Mouse (Mus musculus): ENCODE measurements at regions not wholly inside any gene's neighbourhood (a gene's known extent, or its start where the extent isn't known, plus 50 kb on each side); places are given as distances from the start of the nearest gene placed in this dataset.
"Not testable (repeated sequence)": the region's sequence is repeated elsewhere in the genome, so short reads cannot be mapped to it uniquely, and the experiment has no call there.

DNA sequence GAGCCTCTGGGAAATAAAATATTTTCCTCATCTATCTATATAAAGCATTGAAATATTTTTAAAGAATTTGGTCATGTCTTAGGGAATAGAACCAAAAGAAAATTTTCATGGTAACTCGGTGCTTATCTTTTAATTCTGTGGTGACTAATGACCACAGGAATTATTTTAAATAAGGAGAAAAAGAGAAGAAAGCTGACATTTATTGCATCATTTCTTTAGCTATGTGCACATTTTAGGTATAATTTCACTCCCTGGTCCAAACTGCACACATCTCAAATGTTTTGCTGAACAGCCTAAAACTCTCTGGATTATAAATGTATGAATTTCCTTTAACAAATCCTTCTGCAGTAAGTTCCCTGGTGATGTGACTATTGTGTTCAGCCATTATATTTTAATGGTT, 237.7 kb downstream of the Htr7 start:
- 91% methylated on average over 1 of the region's 1 CpGs for WGBS
- no peak for ATAC-seq (ENCODE audit: low FRiP score)
- no peaks in the 10 kb centered on the region for H3K9me3 ChIP-seq (ENCODE audit: control insufficient read depth, low read length)

DNA sequence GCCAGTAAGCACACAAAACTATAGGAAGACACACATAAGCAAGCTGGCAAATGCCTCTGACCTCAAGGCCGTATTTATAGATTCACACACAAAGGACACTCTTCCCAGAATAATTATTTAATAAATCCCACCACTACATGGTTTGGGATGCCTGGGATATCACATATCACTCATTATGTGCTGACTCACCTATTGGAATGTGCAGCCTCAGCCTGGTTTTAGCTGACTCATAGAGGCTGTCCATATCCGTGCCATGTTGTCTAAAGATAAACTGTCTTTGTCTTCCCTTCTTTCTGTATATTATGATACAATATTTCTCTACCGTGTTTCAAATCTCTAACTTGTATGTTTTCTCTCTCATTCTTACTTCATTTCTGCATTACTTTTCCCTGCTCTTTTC, 262.6 kb downstream of the Htr7 start:
- Histone ChIP-seq H3K9ac (no peak overlapping the region), H3K27ac (no peak overlapping the region), H3K27me3 (ENCODE audit: control insufficient read depth, insufficient read depth, low read length) (no peaks in the 10 kb centered on the region), H3K4me2 (replicated peaks) (no peak overlapping the region), H3K4me3 (replicated peaks; ENCODE audit: low read length) (no peak overlapping the region), H3K9me3 (ENCODE audit: control insufficient read depth, low read length) (no peaks in the 10 kb centered on the region), H3K4me1 (replicated peaks; ENCODE audit: control insufficient read depth, insufficient read depth, low read length) (no peaks in the 10 kb centered on the region), H3K36me3 (replicated peaks; ENCODE audit: control insufficient read depth, insufficient read depth) (no peaks in the 10 kb centered on the region)
- DNase-seq (ENCODE audit: low spot score), result no peak
- ATAC-seq (ENCODE audit: low FRiP score), result no peak
- 85% methylated on average over 3 of the region's 3 CpGs for WGBS

More for the DNA sequence above, 237.7 kb downstream of the Htr7 start:
- Histone ChIP-seq H3K4me2 (replicated peaks) (no peak overlapping the region), H3K36me3 (replicated peaks; ENCODE audit: control insufficient read depth, insufficient read depth) (no peaks in the 10 kb centered on the region), H3K4me3 (replicated peaks; ENCODE audit: low read length) (no peak overlapping the region), H3K4me1 (replicated peaks; ENCODE audit: control insufficient read depth, insufficient read depth, low read length) (no peaks in the 10 kb centered on the region), H3K27me3 (ENCODE audit: control insufficient read depth, insufficient read depth, low read length) (no peaks in the 10 kb centered on the region), H3K27ac (no peak overlapping the region), H3K9ac (no peak overlapping the region)
- DNase-seq (ENCODE audit: low spot score), result no peak

DNA sequence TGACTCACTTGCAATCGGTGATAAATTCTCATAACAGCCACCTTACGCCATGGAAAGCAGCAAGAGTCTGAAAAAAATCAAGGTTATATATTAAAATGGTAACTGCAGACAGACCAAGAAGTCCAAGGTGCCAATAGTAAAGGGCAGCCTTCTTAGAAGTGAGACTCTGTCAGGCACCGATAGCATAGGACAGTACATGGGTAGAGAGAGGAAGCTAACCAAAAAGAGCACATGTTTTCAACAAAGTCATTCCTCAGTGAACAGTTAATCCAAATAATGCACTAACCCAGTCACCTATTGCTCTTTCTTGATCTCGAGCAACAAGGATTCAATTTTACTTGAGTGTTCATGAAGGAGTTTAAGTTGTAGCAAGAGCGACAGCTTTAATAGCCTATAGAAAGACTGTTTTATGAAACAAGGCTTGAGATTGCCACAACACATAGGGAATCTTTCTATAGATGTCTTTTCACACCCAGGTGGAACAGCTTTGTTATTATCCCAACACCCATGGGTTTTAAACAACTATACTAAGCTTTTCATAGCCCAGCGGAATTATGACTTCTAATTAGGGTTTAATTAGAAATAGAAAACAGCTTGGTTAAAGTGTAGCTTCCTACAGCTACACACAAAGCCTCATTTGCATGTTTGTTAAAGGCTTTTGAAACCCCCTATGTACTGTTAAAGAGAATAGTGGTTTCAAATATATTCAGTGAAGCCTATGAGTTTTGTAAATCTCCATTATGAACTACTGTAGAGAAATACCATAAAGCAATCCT, 269.9 kb downstream of the Htr7 start:
- H3K9me3 ChIP-seq (ENCODE audit: control insufficient read depth, low read length), result no peaks in the 10 kb centered on the region
- H3K4me1 ChIP-seq (replicated peaks; ENCODE audit: control insufficient read depth, insufficient read depth, low read length), result no peaks in the 10 kb centered on the region
- 80% methylated on average over 6 of the region's 6 CpGs for WGBS
- H3K36me3 ChIP-seq (replicated peaks; ENCODE audit: control insufficient read depth, insufficient read depth), result no peaks in the 10 kb centered on the region
- DNase-seq (ENCODE audit: low spot score) (peak; percentile 32), ATAC-seq (ENCODE audit: low FRiP score) (peak; percentile 53; the same call in 1 of the 2 replicates)
- H3K9ac ChIP-seq, result no peak overlapping the region
- H3K4me2 ChIP-seq (replicated peaks), result no peak overlapping the region
- peak overlapping the region; percentile 66 for H3K27ac ChIP-seq
- H3K4me3 ChIP-seq (replicated peaks; ENCODE audit: low read length), result no peak overlapping the region
- no peaks in the 10 kb centered on the region for H3K27me3 ChIP-seq (ENCODE audit: control insufficient read depth, insufficient read depth, low read length)

DNA sequence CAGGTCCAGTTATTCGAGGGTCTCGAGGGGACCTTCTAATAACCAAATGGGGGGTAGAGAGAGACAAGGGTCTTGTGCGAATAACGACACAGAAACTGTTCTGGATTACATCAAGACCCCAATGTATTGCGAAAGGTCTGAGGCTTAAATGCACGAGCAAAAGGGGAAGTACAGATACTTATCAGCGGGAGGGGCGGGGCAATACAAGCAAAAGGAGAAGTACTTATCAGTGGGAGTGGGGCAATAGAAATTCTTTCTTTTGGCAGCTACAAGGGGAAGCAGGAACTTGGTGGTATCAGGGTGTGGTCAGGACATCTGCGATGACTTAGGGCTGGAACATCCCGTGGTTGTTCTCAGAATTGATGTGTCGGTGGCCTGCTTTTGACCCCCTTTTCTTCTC, 295.6 kb downstream of the Htr7 start:
- DNase-seq (ENCODE audit: low spot score); H3K27ac ChIP-seq; H3K4me3 ChIP-seq (replicated peaks; ENCODE audit: low read length); H3K9ac ChIP-seq; H3K9me3 ChIP-seq (ENCODE audit: control insufficient read depth, low read length); H3K27me3 ChIP-seq (ENCODE audit: control insufficient read depth, insufficient read depth, low read length); H3K4me2 ChIP-seq (replicated peaks); H3K4me1 ChIP-seq (replicated peaks; ENCODE audit: control insufficient read depth, insufficient read depth, low read length); H3K36me3 ChIP-seq (replicated peaks; ENCODE audit: control insufficient read depth, insufficient read depth); ATAC-seq (ENCODE audit: low FRiP score): not testable (repeated sequence)
- 92% methylated on average over 11 of the region's 11 CpGs for WGBS

DNA sequence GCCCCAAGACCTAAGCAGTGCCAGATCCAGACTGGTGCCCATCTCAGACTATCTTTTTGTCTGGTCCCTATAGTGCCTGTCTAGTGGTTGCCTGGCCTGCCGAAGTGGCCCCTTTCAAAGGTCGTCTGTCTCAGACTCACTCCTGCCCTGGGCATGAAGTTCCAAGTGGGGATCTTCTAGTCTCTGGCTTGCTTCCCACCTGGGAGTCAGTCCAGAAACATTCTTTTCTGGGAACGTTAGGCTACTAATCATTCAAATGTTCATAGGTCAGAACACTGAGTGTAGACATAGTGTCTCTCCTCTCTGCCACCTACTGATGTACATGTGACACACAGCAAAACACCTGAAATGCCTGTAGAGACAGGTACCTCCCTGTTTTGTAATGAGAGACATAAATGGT, 297.6 kb downstream of the Htr7 start:
- no peak overlapping the region for H3K27ac ChIP-seq
- no peak overlapping the region for H3K9ac ChIP-seq
- no peaks in the 10 kb centered on the region for H3K36me3 ChIP-seq (replicated peaks; ENCODE audit: control insufficient read depth, insufficient read depth)
- WGBS, result 86% methylated on average over 3 of the region's 3 CpGs
- DNase-seq (ENCODE audit: low spot score), result no peak
- no peak for ATAC-seq (ENCODE audit: low FRiP score)
- H3K9me3 ChIP-seq (ENCODE audit: control insufficient read depth, low read length), result no peaks in the 10 kb centered on the region
- H3K4me2 ChIP-seq (replicated peaks), result no peak overlapping the region
- H3K4me1 ChIP-seq (replicated peaks; ENCODE audit: control insufficient read depth, insufficient read depth, low read length), result no peaks in the 10 kb centered on the region
- no peaks in the 10 kb centered on the region for H3K27me3 ChIP-seq (ENCODE audit: control insufficient read depth, insufficient read depth, low read length)
- no peak overlapping the region for H3K4me3 ChIP-seq (replicated peaks; ENCODE audit: low read length)

DNA sequence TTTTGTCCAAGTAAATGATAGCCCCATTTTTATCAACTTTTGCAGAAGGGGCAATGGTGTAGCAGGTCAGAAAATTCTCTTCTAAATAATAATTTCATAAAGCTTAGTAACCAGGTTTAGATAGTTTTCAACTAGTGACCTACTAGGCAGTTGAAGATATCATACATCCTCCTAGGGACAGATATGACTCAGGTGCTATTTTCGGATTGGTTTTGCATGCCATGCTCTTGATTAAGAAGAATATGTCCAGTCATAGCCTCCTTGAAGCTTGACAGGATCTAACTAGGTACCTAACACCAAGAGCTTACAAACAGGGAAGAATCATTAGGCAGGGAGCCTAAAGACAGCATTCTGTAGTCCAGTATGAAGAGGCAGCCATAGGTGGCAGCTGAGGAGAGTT, 301.8 kb downstream of the Htr7 start:
- Histone ChIP-seq H3K4me2 (replicated peaks) (no peak overlapping the region), H3K4me1 (replicated peaks; ENCODE audit: control insufficient read depth, insufficient read depth, low read length) (no peaks in the 10 kb centered on the region), H3K4me3 (replicated peaks; ENCODE audit: low read length) (no peak overlapping the region), H3K36me3 (replicated peaks; ENCODE audit: control insufficient read depth, insufficient read depth) (no peaks in the 10 kb centered on the region), H3K27me3 (ENCODE audit: control insufficient read depth, insufficient read depth, low read length) (no peaks in the 10 kb centered on the region), H3K9me3 (ENCODE audit: control insufficient read depth, low read length) (no peaks in the 10 kb centered on the region), H3K27ac (no peak overlapping the region), H3K9ac (no peak overlapping the region)
- DNase-seq (ENCODE audit: low spot score) (no peak), ATAC-seq (ENCODE audit: low FRiP score) (no peak)
- 79% methylated on average over 1 of the region's 1 CpGs for WGBS

DNA sequence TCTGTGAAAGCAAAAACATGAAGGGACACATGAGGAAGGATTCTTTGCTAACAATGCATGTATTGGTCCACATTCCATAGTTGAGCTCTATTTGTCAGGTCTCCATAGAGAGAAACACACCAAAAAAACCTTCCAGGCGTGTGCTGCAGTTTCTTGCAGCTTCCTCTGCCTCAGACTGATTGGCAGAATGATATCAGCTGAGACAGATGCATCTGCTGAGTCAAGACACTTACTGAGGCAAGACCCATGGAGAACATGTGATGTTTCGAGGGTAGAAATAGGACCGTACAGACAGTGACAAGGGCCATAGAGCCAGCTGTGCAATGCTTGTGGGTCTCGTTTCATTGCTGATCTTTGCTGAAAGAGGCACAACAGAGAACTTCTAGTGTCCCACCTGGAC, 321.6 kb downstream of the Htr7 start:
- Histone ChIP-seq H3K27me3 (ENCODE audit: control insufficient read depth, insufficient read depth, low read length) (no peaks in the 10 kb centered on the region), H3K9me3 (ENCODE audit: control insufficient read depth, low read length) (no peaks in the 10 kb centered on the region), H3K4me2 (replicated peaks) (no peak overlapping the region), H3K36me3 (replicated peaks; ENCODE audit: control insufficient read depth, insufficient read depth) (no peaks in the 10 kb centered on the region), H3K9ac (no peak overlapping the region), H3K27ac (no peak overlapping the region), H3K4me3 (replicated peaks; ENCODE audit: low read length) (no peak overlapping the region), H3K4me1 (replicated peaks; ENCODE audit: control insufficient read depth, insufficient read depth, low read length) (no peaks in the 10 kb centered on the region)
- ATAC-seq (ENCODE audit: low FRiP score), result no peak
- DNase-seq (ENCODE audit: low spot score), result no peak
- 78% methylated on average over 4 of the region's 4 CpGs for WGBS

DNA sequence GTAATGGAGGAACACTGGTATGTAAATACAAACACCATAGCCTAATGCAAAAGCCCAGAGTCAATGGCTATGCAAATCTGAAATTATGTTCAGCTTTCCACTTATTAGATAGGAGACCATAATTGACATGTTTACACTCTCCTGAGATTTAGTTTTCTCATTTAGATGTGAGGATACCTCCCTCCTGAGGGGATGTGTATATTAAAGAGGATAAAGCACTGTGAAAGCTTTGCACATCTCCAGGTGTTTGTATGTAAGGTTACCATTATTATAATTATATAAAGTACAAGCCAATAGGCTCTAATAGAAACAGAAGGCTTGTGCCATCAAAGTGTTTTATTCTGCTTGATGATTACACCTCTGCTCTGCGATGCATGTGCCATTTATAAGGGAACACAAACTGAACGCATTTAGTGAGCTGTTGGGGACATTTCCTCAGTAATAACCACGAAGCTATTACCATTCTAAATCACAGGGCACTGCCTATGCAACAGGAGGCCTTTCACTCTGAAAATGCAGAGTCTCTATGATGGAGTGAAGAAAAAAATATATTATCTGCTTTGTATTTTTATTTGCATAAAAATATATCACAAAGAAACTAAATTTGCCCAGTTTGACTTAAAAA, 328.8 kb downstream of the Htr7 start:
- Histone ChIP-seq H3K27me3 (ENCODE audit: control insufficient read depth, insufficient read depth, low read length) (no peaks in the 10 kb centered on the region), H3K4me3 (replicated peaks; ENCODE audit: low read length) (no peak overlapping the region), H3K4me1 (replicated peaks; ENCODE audit: control insufficient read depth, insufficient read depth, low read length) (no peaks in the 10 kb centered on the region), H3K9me3 (ENCODE audit: control insufficient read depth, low read length) (no peaks in the 10 kb centered on the region), H3K36me3 (replicated peaks; ENCODE audit: control insufficient read depth, insufficient read depth) (no peaks in the 10 kb centered on the region), H3K27ac (no peak overlapping the region), H3K4me2 (replicated peaks) (no peak overlapping the region), H3K9ac (no peak overlapping the region)
- ATAC-seq (ENCODE audit: low FRiP score) (peak; percentile 60; the same call in 1 of the 2 replicates), DNase-seq (ENCODE audit: low spot score) (no peak)
- 74% methylated on average over 3 of the region's 3 CpGs for WGBS

Data from hindbrain, embryonic 14.5 days (tissue).